Mouse (Mus musculus): ENCODE measurements around the gene Gtpbp3. TPM values are rescaled to one million over a fixed set of nuclear protein-coding genes. Genes with fewer than 3 reads are reported as not detected.

Gtpbp3 gene
- polyA plus RNA-seq, 1 experiment: 18.5 TPM

DNA sequence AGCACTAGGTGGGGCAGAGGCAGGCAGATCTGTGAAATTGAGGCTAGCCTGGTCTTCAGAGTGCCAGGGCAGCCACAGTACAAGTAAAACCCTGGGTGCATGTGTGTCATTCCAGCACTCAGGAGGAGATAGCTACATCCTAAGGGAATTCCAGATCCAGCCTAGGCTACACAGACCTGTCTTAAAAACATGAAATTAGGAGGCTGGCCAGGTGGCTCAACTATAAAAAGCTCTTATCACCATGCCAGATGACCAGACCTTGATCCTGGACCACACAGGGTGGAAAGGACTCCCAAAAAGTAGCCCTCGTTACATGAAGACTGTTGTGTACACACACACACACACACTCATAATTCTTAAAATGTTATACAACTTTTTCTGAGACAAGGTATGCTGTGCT, 19.9 kb upstream of the Gtpbp3 start:
- WGBS: 89% methylated on average over 1 of the region's 1 CpGs
- DNase-seq (ENCODE audit: low read depth, low spot score): no peak

GRCm38 (mm10) chr8:71468916-71469315, 19.0 kb upstream of the Gtpbp3 start, which contains the start of gene Dda1:
Gene Dda1, plus strand, starts transcription at chr8:71469199.
- DNase-seq (ENCODE audit: low read depth, low spot score): peak; percentile 93
- WGBS: 1% methylated on average over 52 of the region's 52 CpGs

- DNase-seq (ENCODE audit: low read depth, low spot score): no peak
- WGBS: under 1% methylated on average over 24 of the region's 24 CpGs
These were observed 18.5 kb upstream of the Gtpbp3 start for GRCm38 (mm10) chr8:71469411-71469810.

- DNase-seq (ENCODE audit: low read depth, low spot score): no peak
- WGBS: 82% methylated on average over 3 of the region's 3 CpGs
These were observed 17.6 kb upstream of the Gtpbp3 start for GRCm38 (mm10) chr8:71470146-71470912.

GRCm38 (mm10) chr8:71470913-71471255, 17.0 kb upstream of the Gtpbp3 start:
- DNase-seq (ENCODE audit: low read depth, low spot score): no peak
- 51% methylated on average over 5 of the region's 5 CpGs for WGBS

DNA sequence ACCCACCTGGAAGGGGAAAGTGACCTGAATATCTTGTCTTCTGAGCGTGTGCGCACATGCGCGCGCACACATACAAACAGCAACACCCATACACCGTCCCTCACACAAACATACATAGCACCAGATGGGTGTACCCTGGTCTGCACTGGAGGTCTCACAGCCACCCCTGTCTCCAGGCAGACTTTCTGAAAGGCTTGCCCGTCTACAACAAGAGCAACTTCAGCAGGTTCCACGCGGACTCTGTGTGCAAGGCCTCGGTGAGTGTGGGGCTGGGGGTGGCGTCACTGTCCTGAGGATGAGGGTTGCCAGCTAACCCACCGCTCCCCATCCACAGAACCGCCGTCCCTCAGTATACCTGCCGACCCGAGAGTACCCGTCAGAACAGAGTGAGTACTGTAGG, 16.0 kb upstream of the Gtpbp3 start:
- no peak for DNase-seq (ENCODE audit: low read depth, low spot score)

GRCm38 (mm10) chr8:71472601-71473386, 15.1 kb upstream of the Gtpbp3 start:
- WGBS: 87% methylated on average over 8 of the region's 8 CpGs
- no peak for DNase-seq (ENCODE audit: low read depth, low spot score)

More for the DNA sequence above, 16.0 kb upstream of the Gtpbp3 start:
- WGBS: 94% methylated on average over 17 of the region's 17 CpGs

- 91% methylated on average over 18 of the region's 18 CpGs for WGBS
These were observed 13.6 kb upstream of the Gtpbp3 start for GRCm38 (mm10) chr8:71474344-71474743.

DNA sequence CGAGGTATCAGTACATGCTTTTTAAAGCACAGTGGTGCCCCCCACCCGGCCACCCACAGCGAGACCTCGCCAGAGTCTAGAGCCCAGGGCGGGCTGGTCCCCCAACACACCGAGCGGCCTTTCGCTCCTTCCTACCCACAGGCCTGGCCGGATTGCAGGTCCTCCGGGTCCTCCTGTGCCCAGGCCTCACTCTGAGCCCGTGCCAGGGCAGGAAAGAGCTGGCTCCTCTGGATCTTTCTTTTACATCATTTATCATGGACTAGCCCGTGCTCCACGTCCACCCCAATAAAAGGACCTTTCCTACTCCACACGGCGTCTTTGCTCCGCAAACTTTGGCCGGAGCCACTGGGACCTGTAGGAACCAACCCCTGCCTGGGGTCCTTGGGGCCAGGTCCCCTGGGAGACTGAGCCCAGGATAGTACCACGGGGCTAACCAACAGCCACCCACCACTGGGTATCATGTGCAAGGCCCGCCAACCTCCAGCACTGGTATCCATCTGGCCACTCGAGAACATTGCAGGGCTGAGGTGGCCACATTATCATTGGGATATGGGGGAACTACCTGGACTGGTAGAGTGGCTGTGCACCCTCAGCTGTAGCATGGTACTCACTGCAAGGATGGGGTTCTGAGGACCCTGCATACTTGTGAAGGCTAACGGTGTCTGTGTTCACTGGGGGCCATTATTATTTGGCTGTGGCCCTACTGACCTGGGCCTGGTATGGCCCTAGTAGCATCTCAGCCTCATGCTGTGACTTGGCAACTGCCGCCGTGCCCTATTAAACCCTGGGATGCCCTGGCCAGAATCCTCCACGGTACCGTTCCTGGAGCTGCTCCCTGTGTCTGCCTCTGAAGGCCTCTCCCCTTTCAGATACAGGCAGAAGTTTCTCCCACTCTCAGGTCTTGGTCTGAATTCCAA, 12.9 kb upstream of the Gtpbp3 start:
- no peak for DNase-seq (ENCODE audit: low read depth, low spot score)
- 89% methylated on average over 25 of the region's 25 CpGs for WGBS

More at GRCm38 (mm10) chr8:71474344-71474743, 13.6 kb upstream of the Gtpbp3 start:
- DNase-seq (ENCODE audit: low read depth, low spot score): no peak

DNA sequence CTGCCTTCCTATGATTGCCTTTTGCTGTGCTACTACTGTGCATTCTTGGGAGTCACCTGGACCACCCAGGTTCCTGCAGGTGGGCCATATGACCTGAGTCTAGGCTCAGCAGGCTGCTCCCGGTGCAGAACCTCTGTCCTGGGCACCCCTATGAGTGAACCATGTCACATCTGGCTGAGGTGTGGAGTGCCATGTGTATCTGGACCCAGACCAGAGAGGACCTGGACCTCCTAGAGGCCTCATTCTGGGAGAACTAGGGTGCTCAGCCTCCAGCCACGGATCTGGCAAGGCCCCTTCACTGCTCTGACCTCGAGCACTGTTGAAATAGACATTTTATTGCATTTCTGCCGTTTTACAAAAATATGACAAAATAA, 12.2 kb upstream of the Gtpbp3 start:
- 18% methylated on average over 4 of the region's 4 CpGs for WGBS
- no peak for DNase-seq (ENCODE audit: low read depth, low spot score)

GRCm38 (mm10) chr8:71476099-71476940, 11.6 kb upstream of the Gtpbp3 start:
- no peak for DNase-seq (ENCODE audit: low read depth, low spot score)
- under 1% methylated on average over 118 of the region's 121 CpGs for WGBS

DNA sequence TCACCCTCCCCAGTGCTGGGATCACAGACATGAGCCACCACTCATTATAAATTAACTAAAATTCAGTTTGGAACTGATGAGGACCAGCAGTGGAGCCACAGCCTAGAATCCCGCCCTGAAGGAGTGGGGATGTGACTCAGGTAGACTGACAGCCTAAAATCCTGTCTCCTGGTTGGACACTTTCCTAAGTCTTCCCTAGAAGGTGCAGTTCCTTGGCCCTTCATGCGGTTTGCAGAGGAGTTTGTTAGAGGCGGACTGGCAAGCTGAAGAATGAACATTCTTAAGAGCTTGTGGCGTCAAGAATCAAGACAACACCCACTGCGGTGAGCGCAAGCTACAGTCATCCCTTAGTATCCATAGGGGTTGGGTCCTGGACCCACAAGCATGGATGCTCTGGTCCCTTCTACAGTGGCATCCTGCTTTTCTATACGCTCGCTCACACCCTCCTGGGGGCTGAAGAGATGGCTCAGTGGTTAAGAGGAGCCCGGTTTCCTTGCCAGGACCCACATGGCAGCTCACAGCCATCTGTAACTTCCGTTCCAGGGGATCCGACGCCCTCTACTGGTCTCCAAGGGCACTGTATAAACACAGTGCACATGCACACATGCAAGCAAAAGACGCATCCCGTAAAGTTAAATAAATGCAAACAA, 10.6 kb upstream of the Gtpbp3 start:
- 59% methylated on average over 14 of the region's 14 CpGs for WGBS
- DNase-seq (ENCODE audit: low read depth, low spot score): no peak

DNA sequence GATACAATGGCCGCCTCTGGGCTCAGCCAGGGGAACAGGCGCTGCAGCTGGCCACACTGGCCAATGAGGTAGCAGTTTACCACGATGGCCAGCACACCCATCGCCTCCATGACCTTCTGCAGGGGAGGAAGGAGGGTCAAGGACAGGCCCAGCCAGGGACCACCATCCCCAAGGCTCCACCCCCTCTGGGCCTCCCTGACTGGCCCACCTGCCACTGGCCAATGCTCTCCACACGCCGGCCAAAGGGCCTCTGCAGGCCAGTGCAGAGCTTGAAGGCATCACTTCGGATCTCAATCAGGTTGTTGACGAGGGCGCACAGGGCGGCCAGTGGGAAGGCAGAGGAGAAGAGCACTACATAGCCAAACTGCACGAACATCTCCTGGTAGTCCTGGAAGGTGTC, 9.0 kb upstream of the Gtpbp3 start:
- no peak for DNase-seq (ENCODE audit: low read depth, low spot score)
- WGBS: 90% methylated on average over 11 of the region's 11 CpGs

DNA sequence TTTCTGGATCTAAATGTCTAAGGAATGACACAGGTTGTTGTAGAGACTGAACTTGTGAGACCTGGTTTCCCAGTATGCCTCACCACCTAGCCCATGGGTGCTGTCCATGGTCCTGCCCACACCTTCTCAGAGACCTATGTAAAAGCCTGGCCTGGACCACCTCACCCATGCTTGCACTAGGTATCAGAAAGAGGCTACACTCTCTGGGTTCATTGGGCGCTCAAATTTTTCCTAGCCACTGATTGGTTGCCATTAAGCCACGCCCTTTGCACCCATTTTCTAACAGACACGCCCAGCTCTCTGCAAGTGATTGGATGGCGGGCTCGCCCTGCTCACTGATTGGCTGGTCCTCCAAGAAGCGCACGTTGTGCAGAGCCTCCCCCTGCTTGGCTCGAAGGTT, 4.0 kb upstream of the Gtpbp3 start:
- WGBS: 65% methylated on average over 8 of the region's 8 CpGs
- DNase-seq (ENCODE audit: low read depth, low spot score): no peak

GRCm38 (mm10) chr8:71484736-71485135, 3.2 kb upstream of the Gtpbp3 start:
- 95% methylated on average over 19 of the region's 19 CpGs for WGBS

DNA sequence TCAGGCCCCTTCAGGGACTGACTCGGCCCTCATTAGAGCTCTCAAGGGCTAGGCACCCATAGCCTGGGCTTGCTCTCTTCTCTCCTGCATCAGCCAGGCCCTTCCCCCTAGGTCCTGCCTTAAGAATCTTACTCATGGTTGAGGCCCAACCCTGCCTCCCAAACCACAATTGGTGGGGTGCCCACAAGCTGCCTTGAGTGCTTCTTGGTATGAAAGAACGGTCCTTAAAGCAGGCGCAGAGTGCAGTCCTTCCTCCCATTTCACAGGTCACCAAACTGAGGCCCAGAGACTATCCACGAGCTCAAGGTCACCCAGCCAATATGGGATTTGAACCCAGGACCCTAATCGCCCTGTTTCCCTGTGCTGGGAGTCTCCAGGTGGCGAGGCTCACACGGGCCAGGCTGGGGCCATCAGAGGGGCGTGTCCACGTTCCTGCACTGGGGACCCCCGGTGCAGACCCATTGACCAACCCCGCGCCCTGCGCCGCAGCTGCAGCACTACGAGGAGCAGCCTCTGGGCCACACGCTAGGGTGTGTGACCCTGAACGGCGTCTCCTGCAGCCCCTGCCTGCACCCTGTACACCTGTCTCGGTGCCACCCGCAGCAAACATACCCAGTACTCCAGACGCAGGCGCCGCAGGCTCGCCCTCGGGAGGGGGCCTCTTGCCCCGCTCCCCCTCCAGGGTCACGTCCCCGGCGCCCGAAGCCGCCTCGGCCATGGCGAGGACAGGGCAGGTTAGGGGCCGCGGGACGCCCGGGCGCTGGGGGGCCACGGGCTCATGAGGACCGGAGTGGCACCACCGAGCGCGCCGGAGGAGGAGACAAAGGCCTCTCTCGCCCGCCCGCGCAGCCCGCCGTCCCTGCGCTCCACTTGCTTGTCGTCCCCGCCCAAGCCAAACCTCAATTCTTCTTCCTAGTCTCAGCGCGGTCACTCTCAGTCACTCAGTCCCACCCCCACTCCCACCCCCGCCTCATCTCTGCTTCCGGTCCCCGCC, 2.5 kb upstream of the Gtpbp3 start, which contains the start of gene Ano8:
Gene Ano8 (minus strand): TSS at position 822 of the 994 bp plus-strand sequence.
- DNase-seq (ENCODE audit: low read depth, low spot score): peak; percentile 45
- 5% methylated on average over 57 of the region's 58 CpGs for WGBS

More at GRCm38 (mm10) chr8:71484736-71485135, 3.2 kb upstream of the Gtpbp3 start:
- DNase-seq (ENCODE audit: low read depth, low spot score): no peak

DNA sequence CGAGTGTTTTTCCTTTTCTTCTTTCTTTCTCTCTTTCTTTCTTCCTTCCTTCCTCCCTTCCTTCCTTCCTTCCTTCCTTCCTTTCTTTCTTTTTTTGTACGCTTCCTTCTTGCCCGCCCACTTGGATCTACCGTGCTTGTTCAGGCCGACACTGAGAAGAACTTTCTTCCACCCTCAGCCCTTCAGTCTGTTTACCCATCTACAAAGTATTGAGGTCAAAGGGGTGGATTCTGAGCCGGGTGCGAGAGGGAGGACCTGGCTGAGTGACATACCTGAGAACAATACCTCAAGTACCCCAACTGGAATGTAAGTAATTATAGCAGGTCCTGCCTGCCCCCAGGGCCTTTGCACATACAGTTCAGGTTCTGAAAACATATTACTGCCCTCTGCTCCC, 1.8 kb upstream of the Gtpbp3 start:
- no peak for DNase-seq (ENCODE audit: low read depth, low spot score)
- WGBS: 4% methylated on average over 7 of the region's 7 CpGs
